Mouse (Mus musculus): ENCODE measurements around the gene Mospd2. TPM values are rescaled to one million over a fixed set of nuclear protein-coding genes. Genes with fewer than 3 reads are reported as not detected.

Mospd2 gene
- polyA plus RNA-seq (2015; fragmentation: Nextera tagmentation; extraction: Ambion mirVana) = 7.2 and 7.5 TPM in 2 replicates

DNA sequence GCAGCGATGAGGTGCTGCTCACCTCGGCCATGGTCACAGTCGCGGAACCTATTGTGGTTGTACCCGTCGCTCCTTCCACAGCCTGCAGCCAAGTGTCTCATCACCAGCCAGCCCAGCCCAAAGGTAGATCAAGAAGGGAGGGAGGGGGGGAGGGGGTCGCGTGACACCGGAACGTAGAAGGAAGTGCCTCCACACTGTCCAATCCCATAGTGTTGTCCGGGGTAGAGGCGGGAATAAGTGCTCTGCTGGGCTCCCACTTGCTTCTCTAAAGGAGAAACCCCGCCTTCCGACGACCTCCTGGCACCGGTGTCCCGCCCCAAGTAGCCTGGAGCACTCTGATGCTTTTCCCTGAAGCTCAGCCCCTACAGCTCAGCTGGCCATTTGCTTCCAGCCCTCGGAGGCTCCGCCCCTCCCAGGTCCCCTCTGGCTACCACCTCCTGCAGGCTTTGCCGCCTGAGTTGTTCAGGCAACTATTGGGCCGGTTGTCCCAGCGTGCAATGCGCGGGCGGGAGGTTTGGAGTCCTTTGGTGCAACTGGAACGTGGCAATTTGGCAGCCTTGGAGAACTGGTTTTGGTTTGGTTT is at the start of gene Mospd2, which contains the start of gene Fancb:
Gene Mospd2, minus strand, starts transcription at position 183 of the 583 bp plus-strand sequence.
Gene Fancb, plus strand, starts transcription at position 400 of the 583 bp plus-strand sequence.
- Histone ChIP-seq H3K4me2 (ENCODE audit: low read depth, low read length) (peak within 1 kb of the TSS; percentile 56), H3K27ac (ENCODE audit: low read length) (peak within 1 kb of the TSS; percentile 59), H3K9me3 (replicated peaks; ENCODE audit: control insufficient read depth, low read length) (no peaks in the 10 kb centered on the region), H3K4me3 (ENCODE audit: low read depth, low read length) (peak within 1 kb of the TSS; percentile 69), H3K36me3 (ENCODE audit: control insufficient read depth, insufficient read depth) (no peaks in the 10 kb centered on the region), H3K4me1 (ENCODE audit: control insufficient read depth, low read depth, low read length) (no peaks in the 10 kb centered on the region; the same call in 1 of the 2 replicates), H3K27me3 (ENCODE audit: control insufficient read depth, insufficient read depth, low read depth, low read length) (no peaks in the 10 kb centered on the region), H3K9ac (ENCODE audit: low read depth, low read length) (peak within 1 kb of the TSS; percentile 71)
- peak; percentile 97 for ATAC-seq (ENCODE audit: low read depth)
- WGBS (ENCODE audit: insufficient replicate concordance) = 10% methylated on average over 26 of the region's 26 CpGs

GRCm38 (mm10) chrX:165004779-165005324 is 24.7 kb upstream of the Mospd2 start, which contains the start of gene Gm17604:
Gene Gm17604, minus strand, starts transcription at chrX:165004829.
- Histone ChIP-seq H3K9me3 (replicated peaks; ENCODE audit: control insufficient read depth, low read length) (no peaks in the 10 kb centered on the region), H3K4me3 (ENCODE audit: low read depth, low read length) (no peak within 1 kb of the TSS), H3K36me3 (ENCODE audit: control insufficient read depth, insufficient read depth) (no peaks in the 10 kb centered on the region), H3K27ac (ENCODE audit: low read length) (no peak within 1 kb of the TSS), H3K9ac (ENCODE audit: low read depth, low read length) (no peak within 1 kb of the TSS), H3K27me3 (ENCODE audit: control insufficient read depth, insufficient read depth, low read depth, low read length) (no peaks in the 10 kb centered on the region), H3K4me1 (ENCODE audit: control insufficient read depth, low read depth, low read length) (no peaks in the 10 kb centered on the region), H3K4me2 (ENCODE audit: low read depth, low read length) (no peak within 1 kb of the TSS)
- no peak for ATAC-seq (ENCODE audit: low read depth)

DNA sequence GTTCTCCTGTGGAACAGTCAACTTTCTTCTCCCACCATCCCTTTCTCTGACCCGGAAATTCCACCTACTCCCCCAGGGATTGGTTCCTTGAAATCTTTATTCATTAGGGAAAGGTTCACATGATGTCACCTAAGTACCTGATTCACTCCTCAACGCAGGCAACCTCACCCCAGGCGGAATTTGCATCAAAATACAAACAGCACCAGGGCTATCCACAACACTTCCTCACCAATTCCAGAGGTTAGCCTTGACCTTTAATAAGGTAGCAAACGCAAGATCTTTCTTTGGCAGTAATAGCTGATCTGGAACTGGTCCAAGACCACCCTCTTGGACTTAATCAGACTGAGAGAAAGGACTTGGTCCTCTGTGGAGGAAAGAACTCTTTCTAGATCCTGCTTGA is 23.0 kb upstream of the Mospd2 start:
- Histone ChIP-seq H3K9me3 (replicated peaks; ENCODE audit: control insufficient read depth, low read length) (no peaks in the 10 kb centered on the region), H3K4me3 (ENCODE audit: low read depth, low read length) (no peak overlapping the region), H3K36me3 (ENCODE audit: control insufficient read depth, insufficient read depth) (no peaks in the 10 kb centered on the region), H3K27ac (ENCODE audit: low read length) (no peak overlapping the region), H3K4me2 (ENCODE audit: low read depth, low read length) (no peak overlapping the region), H3K9ac (ENCODE audit: low read depth, low read length) (no peak overlapping the region), H3K4me1 (ENCODE audit: control insufficient read depth, low read depth, low read length) (no peaks in the 10 kb centered on the region), H3K27me3 (ENCODE audit: control insufficient read depth, insufficient read depth, low read depth, low read length) (no peaks in the 10 kb centered on the region)
- ATAC-seq (ENCODE audit: low read depth) = no peak
- 34% methylated on average over 4 of the region's 4 CpGs for WGBS (ENCODE audit: insufficient replicate concordance)

DNA sequence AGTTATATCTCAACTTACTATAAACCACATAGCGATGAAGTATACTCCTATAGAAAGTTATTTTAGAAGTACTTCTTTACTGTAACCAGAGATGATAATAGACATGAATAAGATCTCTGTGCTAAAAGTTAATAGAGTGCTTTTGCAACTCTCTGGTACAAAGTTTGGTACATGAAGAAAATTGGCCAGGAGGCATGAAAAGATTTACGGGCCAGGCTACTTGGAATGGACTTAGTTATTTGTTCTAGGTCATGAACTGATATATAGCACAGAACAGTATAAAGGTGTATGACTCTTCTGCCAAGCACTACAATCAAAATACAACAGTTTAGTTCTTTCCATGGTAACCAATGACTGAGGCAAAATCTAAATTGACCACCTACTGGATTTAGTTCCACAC is 1.3 kb downstream of the Mospd2 start:
- Histone ChIP-seq H3K36me3 (ENCODE audit: control insufficient read depth, insufficient read depth) (no peaks in the 10 kb centered on the region), H3K27me3 (ENCODE audit: control insufficient read depth, insufficient read depth, low read depth, low read length) (no peaks in the 10 kb centered on the region), H3K27ac (ENCODE audit: low read length) (no peak overlapping the region), H3K4me3 (ENCODE audit: low read depth, low read length) (no peak overlapping the region), H3K9ac (ENCODE audit: low read depth, low read length) (no peak overlapping the region), H3K9me3 (replicated peaks; ENCODE audit: control insufficient read depth, low read length) (no peaks in the 10 kb centered on the region), H3K4me2 (ENCODE audit: low read depth, low read length) (no peak overlapping the region), H3K4me1 (ENCODE audit: control insufficient read depth, low read depth, low read length) (no peaks in the 10 kb centered on the region; the same call in 1 of the 2 replicates)
- 75% methylated on average over 2 of the region's 2 CpGs for WGBS (ENCODE audit: insufficient replicate concordance)
- ATAC-seq (ENCODE audit: low read depth) = no peak

DNA sequence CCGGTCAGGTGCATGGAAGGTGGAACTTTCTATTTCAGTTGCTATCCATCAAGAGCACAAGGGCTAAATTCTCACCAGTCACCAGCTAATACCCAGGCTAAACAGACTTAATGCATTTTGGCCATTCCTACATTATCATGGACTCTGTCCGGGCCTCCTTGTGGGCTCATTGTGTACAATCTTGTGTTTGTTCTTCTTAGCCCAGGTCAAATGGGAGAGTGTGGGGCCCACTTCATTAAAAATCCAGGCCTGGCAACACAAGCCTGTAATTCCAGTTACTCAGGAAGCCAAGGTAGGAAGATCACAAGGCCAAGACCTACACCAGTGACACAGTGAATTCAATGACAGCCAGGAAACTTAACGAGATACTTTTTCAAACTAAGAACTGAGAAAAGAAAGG is 9.0 kb downstream of the Mospd2 start:
- Histone ChIP-seq H3K4me2 (ENCODE audit: low read depth, low read length) (no peak overlapping the region), H3K36me3 (ENCODE audit: control insufficient read depth, insufficient read depth) (no peaks in the 10 kb centered on the region), H3K27me3 (ENCODE audit: control insufficient read depth, insufficient read depth, low read depth, low read length) (no peaks in the 10 kb centered on the region), H3K4me3 (ENCODE audit: low read depth, low read length) (no peak overlapping the region), H3K4me1 (ENCODE audit: control insufficient read depth, low read depth, low read length) (no peaks in the 10 kb centered on the region), H3K27ac (ENCODE audit: low read length) (no peak overlapping the region), H3K9ac (ENCODE audit: low read depth, low read length) (no peak overlapping the region), H3K9me3 (replicated peaks; ENCODE audit: control insufficient read depth, low read length) (no peaks in the 10 kb centered on the region)
- 65% methylated on average over 3 of the region's 3 CpGs for WGBS (ENCODE audit: insufficient replicate concordance)
- no peak for ATAC-seq (ENCODE audit: low read depth)

- no peaks in the 10 kb centered on the region for H3K4me1 ChIP-seq (ENCODE audit: control insufficient read depth, low read depth, low read length)
- H3K9me3 ChIP-seq (replicated peaks; ENCODE audit: control insufficient read depth, low read length) = no peaks in the 10 kb centered on the region
- WGBS (ENCODE audit: insufficient replicate concordance) = 68% methylated on average over 3 of the region's 3 CpGs
- no peak overlapping the region for H3K4me3 ChIP-seq (ENCODE audit: low read depth, low read length)
- H3K4me2 ChIP-seq (ENCODE audit: low read depth, low read length) = no peak overlapping the region
- H3K36me3 ChIP-seq (ENCODE audit: control insufficient read depth, insufficient read depth) = no peaks in the 10 kb centered on the region
- ATAC-seq (ENCODE audit: low read depth) = no peak
- H3K9ac ChIP-seq (ENCODE audit: low read depth, low read length) = no peak overlapping the region
- H3K27ac ChIP-seq (ENCODE audit: low read length) = no peak overlapping the region
- no peaks in the 10 kb centered on the region for H3K27me3 ChIP-seq (ENCODE audit: control insufficient read depth, insufficient read depth, low read depth, low read length)
These were observed 14.3 kb downstream of the Mospd2 start for GRCm38 (mm10) chrX:164965750-164966448.

DNA sequence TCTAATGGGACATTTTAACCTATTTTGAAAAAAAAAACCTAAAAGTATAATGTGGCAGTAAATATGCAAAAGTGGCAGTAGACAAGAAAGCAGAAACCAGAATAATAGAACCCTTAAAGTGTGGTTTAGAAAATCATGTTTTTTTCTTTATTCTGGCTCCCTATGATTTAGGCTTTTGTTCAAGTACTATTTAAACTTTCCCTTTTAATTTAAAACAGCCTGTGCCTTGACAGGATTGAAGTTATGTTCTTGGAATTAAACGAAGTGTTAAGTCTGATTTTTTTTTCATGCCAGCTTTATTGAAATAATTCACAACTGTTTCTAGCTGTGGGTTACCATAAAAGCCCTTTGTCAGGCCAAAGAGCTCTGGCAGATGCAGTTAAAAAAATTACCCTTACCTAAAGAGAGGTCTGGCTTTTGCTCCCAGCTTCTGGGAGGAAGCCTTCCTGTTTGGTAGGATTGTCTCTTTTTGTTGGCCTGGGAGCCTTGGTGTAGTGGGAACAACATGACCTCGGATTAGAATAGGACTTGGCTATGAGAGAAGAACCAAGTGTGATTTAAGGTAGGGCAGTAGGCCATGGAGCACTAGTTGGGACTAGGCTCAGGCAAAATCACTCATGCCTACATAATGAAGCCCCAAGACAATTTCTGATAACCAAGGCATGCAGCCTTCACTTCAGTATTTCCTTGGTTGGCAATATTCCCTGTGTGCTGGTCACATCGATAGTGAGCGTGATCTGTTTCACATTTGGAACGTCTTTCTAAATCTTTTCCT is 27.4 kb downstream of the Mospd2 start:
- H3K36me3 ChIP-seq (ENCODE audit: control insufficient read depth, insufficient read depth) = no peaks in the 10 kb centered on the region
- no peaks in the 10 kb centered on the region for H3K4me1 ChIP-seq (ENCODE audit: control insufficient read depth, low read depth, low read length)
- no peaks in the 10 kb centered on the region for H3K27me3 ChIP-seq (ENCODE audit: control insufficient read depth, insufficient read depth, low read depth, low read length)
- ATAC-seq (ENCODE audit: low read depth) = no peak
- H3K9me3 ChIP-seq (replicated peaks; ENCODE audit: control insufficient read depth, low read length) = no peaks in the 10 kb centered on the region
- no peak overlapping the region for H3K9ac ChIP-seq (ENCODE audit: low read depth, low read length)
- WGBS (ENCODE audit: insufficient replicate concordance) = 64% methylated on average over 5 of the region's 5 CpGs
- no peak overlapping the region for H3K4me2 ChIP-seq (ENCODE audit: low read depth, low read length)
- H3K4me3 ChIP-seq (ENCODE audit: low read depth, low read length) = no peak overlapping the region
- no peak overlapping the region for H3K27ac ChIP-seq (ENCODE audit: low read length)

- Histone ChIP-seq H3K27me3 (ENCODE audit: control insufficient read depth, insufficient read depth, low read depth, low read length) (no peaks in the 10 kb centered on the region), H3K4me2 (ENCODE audit: low read depth, low read length) (no peak overlapping the region), H3K9ac (ENCODE audit: low read depth, low read length) (no peak overlapping the region), H3K27ac (ENCODE audit: low read length) (no peak overlapping the region), H3K4me1 (ENCODE audit: control insufficient read depth, low read depth, low read length) (no peaks in the 10 kb centered on the region), H3K4me3 (ENCODE audit: low read depth, low read length) (no peak overlapping the region), H3K36me3 (ENCODE audit: control insufficient read depth, insufficient read depth) (no peaks in the 10 kb centered on the region), H3K9me3 (replicated peaks; ENCODE audit: control insufficient read depth, low read length) (no peaks in the 10 kb centered on the region)
- ATAC-seq (ENCODE audit: low read depth) = 0 out of 2 replicates have a peak, but pooled peaks have one; percentile 21
- 39% methylated on average over 11 of the region's 11 CpGs for WGBS (ENCODE audit: insufficient replicate concordance)
These were observed 28.2 kb downstream of the Mospd2 start for GRCm38 (mm10) chrX:164951858-164952576.
